Mouse (Mus musculus) kidney, embryonic 16.5 days (tissue): ENCODE data around the gene Cdk10. TPM values are rescaled to one million over a fixed set of nuclear protein-coding genes. Genes with fewer than 3 reads are reported as not detected.
A peak's percentile ranks its signal among the peaks of the same experiment; 100 is the strongest.

Source experiments
- ATAC-seq: fragments of 200-750 bp; cut with Nextera tagmentation; 2 replicates; pipeline ENCODE4 v1.8.0; 2017; ENCODE audit warnings: moderate TSS enrichment; ENCODE audit not compliant: low FRiP score, low TSS enrichment
- H3K27ac ChIP-seq: fragments of 300-500 bp; sonication (generic); 2 replicates; pipeline ENCODE4 v1.5.1; 2014; ENCODE audit warnings: low read length
- H3K27me3 ChIP-seq: fragments of 300-500 bp; sonication (generic); 2 replicates; pipeline ENCODE4 v1.6.1; 2014; ENCODE audit warnings: low read length, control low read depth, mixed read lengths; ENCODE audit not compliant: insufficient read depth
- H3K36me3 ChIP-seq: fragments of 300-500 bp; sonication (generic); 2 replicates; pipeline ENCODE4 v1.6.1; 2014; ENCODE audit warnings: low read length, control low read depth, mixed read lengths; ENCODE audit not compliant: insufficient read depth
- H3K4me1 ChIP-seq: fragments of 300-500 bp; sonication (generic); 2 replicates; pipeline ENCODE4 v1.6.1; 2014; ENCODE audit warnings: low read length, control low read depth, mixed read lengths; ENCODE audit not compliant: insufficient read depth
- H3K4me2 ChIP-seq: fragments of 300-500 bp; sonication (generic); replicated peaks from 2 replicates; pipeline ENCODE4 v1.6.1; 2014; ENCODE audit warnings: low read depth, low read length
- H3K4me3 ChIP-seq: fragments of 300-500 bp; sonication (generic); 2 replicates; pipeline ENCODE4 v1.5.1; 2014; ENCODE audit warnings: mild to moderate bottlenecking, low read length
- H3K9ac ChIP-seq: fragments of 300-500 bp; sonication (generic); replicated peaks from 2 replicates; pipeline ENCODE4 v1.6.1; 2014; ENCODE audit warnings: low read length
- H3K9me3 ChIP-seq: fragments of 300-500 bp; sonication (generic); 2 replicates; pipeline ENCODE4 v1.6.1; 2016; ENCODE audit warnings: low read length, control low read depth
- WGBS: fragments of 180-500 bp; shearing (Covaris S2); extraction: QIAGEN DNeasy Blood & Tissue Kit; methylation state at CpG from one replicate; pipeline ENCODE4 v1.1.7; 2014; 5-methylcytosine and 5-hydroxymethylcytosine counted together
- polyA plus RNA-seq: library from polyadenylated mRNA; unstranded; fragments of >200 nt; fragmentation: Nextera tagmentation; extraction: Ambion mirVana; gene quantifications from 2 replicates; pipeline ENCODE4 v1.2.1, GENCODE M21; 2015

The Cdk10 gene
- polyA plus RNA-seq, 1 experiment from 2014 or later: 39.8 TPM

DNA sequence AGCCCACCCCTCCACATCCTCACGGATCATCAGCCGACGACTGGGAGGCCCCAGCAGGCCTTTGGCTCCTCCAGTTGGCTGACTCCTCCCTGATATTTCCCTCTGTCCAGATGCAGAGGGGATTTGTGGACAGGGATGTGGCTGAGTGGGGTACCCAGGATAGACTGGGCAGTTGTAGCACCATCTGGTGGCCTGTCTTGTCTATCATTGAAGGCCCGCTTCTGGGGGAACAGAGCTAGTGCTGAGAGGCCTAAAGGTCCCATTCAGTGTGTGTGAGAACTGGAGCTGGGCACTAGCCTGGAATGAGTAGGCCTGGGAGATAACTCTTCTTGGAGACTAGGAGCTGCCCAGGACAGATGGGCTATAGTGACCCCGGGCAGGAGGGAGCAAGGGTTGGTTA, 7.1 kb downstream of the Cdk10 start:
- Histone ChIP-seq H3K4me1 (peaks cover 13% of the 10 kb centered on the region), H3K9ac (no peak overlapping the region), H3K4me3 (no peak overlapping the region), H3K36me3 (peaks cover 19% of the 10 kb centered on the region; the same call in 1 of the 2 replicates), H3K27ac (no peak overlapping the region), H3K4me2 (no peak overlapping the region), H3K9me3 (no peaks in the 10 kb centered on the region), H3K27me3 (peaks cover 6% of the 10 kb centered on the region; the same call in 1 of the 2 replicates)
- WGBS: 44% methylated on average over 5 of the region's 5 CpGs
- no peak for ATAC-seq

- ATAC-seq: no peak
- Histone ChIP-seq H3K4me3 (no peak overlapping the region), H3K9ac (no peak overlapping the region), H3K27ac (no peak overlapping the region), H3K27me3 (peaks cover 6% of the 10 kb centered on the region; the same call in 1 of the 2 replicates), H3K36me3 (peaks cover 11% of the 10 kb centered on the region; the same call in 1 of the 2 replicates), H3K4me1 (peaks cover 13% of the 10 kb centered on the region), H3K9me3 (no peaks in the 10 kb centered on the region), H3K4me2 (no peak overlapping the region)
- WGBS: 19% methylated on average over 7 of the region's 7 CpGs
Observed at GRCm38 (mm10) chr8:123232553-123232952, 7.9 kb downstream of the Cdk10 start.

GRCm38 (mm10) chr8:123233300-123233699, 8.7 kb downstream of the Cdk10 start:
- Histone ChIP-seq H3K27me3 (peaks cover 6% of the 10 kb centered on the region; the same call in 1 of the 2 replicates), H3K9ac (no peak overlapping the region), H3K36me3 (0 out of 2 replicates have a peak, but pooled peaks cover 4% of the 10 kb centered on the region), H3K27ac (no peak overlapping the region), H3K4me3 (no peak overlapping the region), H3K9me3 (no peaks in the 10 kb centered on the region), H3K4me2 (no peak overlapping the region), H3K4me1 (peaks cover 13% of the 10 kb centered on the region)
- no peak for ATAC-seq
- 63% methylated on average over 12 of the region's 13 CpGs for WGBS

DNA sequence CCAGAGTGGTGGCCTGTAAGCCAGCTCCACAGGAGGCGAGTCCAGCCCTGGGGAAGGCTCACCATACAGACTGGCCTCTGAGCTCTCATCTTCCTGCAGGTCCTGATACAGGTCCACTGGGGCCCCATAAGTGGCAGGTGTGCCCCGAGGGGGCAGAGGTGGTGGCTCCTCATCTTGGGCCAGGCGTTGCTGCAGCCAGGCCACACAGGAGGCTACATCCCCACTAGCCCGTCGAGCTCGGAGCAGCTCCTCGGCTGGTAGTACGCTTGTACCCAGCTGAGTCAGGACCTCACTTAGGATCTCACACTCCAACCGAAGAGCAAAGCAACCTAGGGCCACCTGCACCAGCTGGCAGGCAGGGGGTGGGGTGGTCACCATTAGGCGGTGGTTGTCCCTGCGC, 9.1 kb downstream of the Cdk10 start:
- Histone ChIP-seq H3K9me3 (no peaks in the 10 kb centered on the region), H3K27me3 (peaks cover 6% of the 10 kb centered on the region; the same call in 1 of the 2 replicates), H3K4me1 (peaks cover 13% of the 10 kb centered on the region), H3K4me3 (no peak overlapping the region), H3K27ac (no peak overlapping the region), H3K9ac (no peak overlapping the region), H3K36me3 (0 out of 2 replicates have a peak, but pooled peaks cover 4% of the 10 kb centered on the region), H3K4me2 (no peak overlapping the region)
- no peak for ATAC-seq
- WGBS: 74% methylated on average over 11 of the region's 11 CpGs

DNA sequence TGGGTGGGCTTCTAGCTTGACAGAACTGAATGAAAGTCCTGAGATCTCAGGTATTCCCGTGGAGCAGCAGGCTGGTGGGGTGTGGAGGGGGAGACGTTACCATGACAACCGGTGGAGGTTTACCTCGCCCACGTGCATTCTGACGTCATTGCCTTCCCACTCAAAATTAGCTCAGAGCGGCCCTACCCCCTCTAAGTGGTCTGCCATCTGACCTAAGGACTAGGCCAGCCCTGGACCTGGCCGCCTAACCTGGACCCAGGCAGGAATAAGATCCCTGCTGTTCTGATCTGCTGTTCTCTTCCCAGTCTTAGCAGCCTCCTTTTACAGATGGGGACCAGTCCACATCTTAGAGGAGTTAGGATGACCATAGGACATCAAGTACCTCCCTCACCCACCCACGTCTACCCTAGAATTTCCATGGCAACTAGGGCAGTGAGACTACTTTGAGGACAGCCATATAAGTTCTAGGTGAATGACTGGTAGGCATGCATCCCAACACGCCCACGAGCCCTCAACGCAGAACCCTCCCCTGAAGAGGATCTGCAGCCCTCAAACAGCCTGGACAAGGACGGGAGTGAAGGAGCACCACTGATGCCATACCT, 10.4 kb downstream of the Cdk10 start:
- ATAC-seq: no peak
- Histone ChIP-seq H3K36me3 (no peaks in the 10 kb centered on the region), H3K4me2 (peak overlapping the region; percentile 86), H3K4me3 (peak overlapping the region; percentile 69), H3K9ac (peak overlapping the region; percentile 70), H3K9me3 (no peaks in the 10 kb centered on the region), H3K27me3 (peaks cover 6% of the 10 kb centered on the region; the same call in 1 of the 2 replicates), H3K4me1 (peaks cover 13% of the 10 kb centered on the region), H3K27ac (no peak overlapping the region)
- 22% methylated on average over 13 of the region's 13 CpGs for WGBS

DNA sequence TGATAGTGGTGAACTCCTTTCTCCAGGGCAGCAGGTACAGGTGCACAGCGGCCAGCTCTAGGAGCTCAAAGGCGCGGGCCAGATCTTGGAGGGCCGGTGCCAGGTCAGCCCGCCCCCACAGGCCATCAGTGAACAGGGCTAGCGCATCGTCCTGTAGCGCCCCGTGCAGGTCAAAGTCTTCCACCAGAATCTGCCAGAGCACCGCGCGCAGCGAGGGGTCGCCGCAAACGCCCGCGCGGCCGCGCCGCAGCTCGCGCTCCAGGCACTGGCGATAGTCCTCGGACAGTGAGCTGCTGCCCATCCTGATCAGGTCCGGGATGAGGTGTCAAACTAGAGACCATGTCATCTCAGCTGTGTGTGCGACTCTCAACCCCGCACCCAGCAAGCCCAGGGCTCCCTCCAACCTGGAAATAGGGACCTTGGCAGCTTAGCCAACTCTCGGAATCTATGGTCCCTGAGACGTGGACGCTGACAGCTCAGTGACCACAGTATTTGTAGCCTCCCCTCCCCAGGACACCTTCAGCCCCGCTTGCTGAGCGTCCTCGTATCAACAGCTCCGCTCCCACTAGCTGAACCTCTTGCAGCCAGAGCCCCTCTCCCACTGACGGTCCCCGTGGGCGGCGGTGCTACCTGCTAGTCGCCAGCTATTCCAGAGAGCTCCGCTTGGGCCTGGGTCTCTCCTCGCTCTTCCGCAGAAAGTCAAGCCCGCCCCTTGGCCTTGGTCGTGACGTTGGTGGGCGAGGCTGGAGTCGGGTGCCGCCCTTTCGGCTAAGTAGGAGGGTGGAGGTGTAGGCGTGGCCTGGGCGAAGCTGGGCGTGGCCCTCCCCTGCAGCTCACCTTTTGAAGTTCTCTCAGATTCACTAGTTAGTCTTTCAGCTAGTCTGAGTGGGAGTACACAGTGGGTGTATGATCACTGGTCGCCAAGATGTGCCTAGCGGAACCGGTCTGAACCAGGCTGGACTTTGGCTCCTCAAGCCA, 11.2 kb downstream of the Cdk10 start, which contains the start of gene Spata2l:
TSS of gene Spata2l (minus strand) at position 714 of the 978 bp plus-strand sequence.
- Histone ChIP-seq H3K27ac (no peak within 1 kb of the TSS), H3K4me1 (peaks cover 13% of the 10 kb centered on the region), H3K9me3 (no peaks in the 10 kb centered on the region), H3K36me3 (no peaks in the 10 kb centered on the region), H3K27me3 (peaks cover 6% of the 10 kb centered on the region; the same call in 1 of the 2 replicates), H3K4me2 (peak within 1 kb of the TSS; percentile 86), H3K4me3 (peak within 1 kb of the TSS; percentile 69), H3K9ac (peak within 1 kb of the TSS; percentile 70)
- ATAC-seq: peak; percentile 90
- WGBS: 1% methylated on average over 57 of the region's 57 CpGs

DNA sequence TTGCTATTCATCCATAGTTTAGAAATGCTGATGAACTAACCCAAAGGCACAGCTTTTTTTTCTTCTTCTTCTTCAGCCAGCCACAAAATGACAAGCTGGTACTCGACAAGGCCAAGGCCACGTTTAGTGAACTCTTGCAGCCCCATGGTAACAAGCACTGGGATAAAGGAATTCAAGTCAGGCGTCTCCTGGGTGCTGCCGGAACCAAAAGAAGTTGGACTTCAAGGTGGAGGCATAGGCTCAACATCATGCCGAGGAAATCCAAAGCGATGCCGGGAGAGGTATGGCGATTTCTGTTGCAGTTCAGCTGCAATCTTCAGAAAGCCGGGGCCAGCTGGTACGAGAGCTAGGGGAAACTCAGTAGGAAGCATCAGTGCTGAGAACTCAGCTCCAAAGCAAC, 14.8 kb downstream of the Cdk10 start:
- H3K27me3 ChIP-seq: peaks cover 6% of the 10 kb centered on the region; the same call in 1 of the 2 replicates
- ATAC-seq: no peak
- peaks cover 12% of the 10 kb centered on the region for H3K4me1 ChIP-seq
- H3K4me3 ChIP-seq: no peak overlapping the region
- H3K27ac ChIP-seq: no peak overlapping the region
- peaks cover 10% of the 10 kb centered on the region for H3K36me3 ChIP-seq
- H3K9ac ChIP-seq: no peak overlapping the region
- H3K4me2 ChIP-seq: no peak overlapping the region
- H3K9me3 ChIP-seq: no peaks in the 10 kb centered on the region
- 90% methylated on average over 10 of the region's 10 CpGs for WGBS

GRCm38 (mm10) chr8:123242107-123242923, 17.7 kb downstream of the Cdk10 start:
- H3K4me3 ChIP-seq: no peak overlapping the region
- no peak for ATAC-seq
- H3K9ac ChIP-seq: no peak overlapping the region
- H3K9me3 ChIP-seq: no peaks in the 10 kb centered on the region
- WGBS: 83% methylated on average over 7 of the region's 7 CpGs
- H3K27me3 ChIP-seq: no peaks in the 10 kb centered on the region
- peaks cover 26% of the 10 kb centered on the region for H3K36me3 ChIP-seq
- H3K4me2 ChIP-seq: no peak overlapping the region
- no peaks in the 10 kb centered on the region for H3K4me1 ChIP-seq
- no peak overlapping the region for H3K27ac ChIP-seq

DNA sequence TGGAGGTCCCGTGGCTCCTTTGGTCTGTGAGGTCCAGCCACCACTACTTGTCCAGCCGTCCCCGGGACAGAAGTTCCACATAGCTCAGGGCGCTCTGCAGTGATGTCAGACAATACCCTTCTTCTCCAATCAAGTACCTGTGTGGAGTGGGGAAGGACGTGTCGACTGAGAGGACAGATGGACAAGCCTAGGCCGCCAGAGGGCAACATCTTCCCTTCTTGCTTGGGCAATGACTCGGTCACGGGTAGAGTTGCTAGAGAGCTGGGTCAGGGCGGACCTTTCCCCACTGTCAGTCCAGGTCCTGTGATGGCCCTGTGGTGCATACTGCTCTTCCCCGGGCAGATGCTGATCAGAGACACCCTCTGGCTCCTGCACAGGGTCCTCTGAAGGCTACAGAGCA, 18.4 kb downstream of the Cdk10 start:
- Histone ChIP-seq H3K9me3 (no peaks in the 10 kb centered on the region), H3K4me2 (no peak overlapping the region), H3K4me1 (no peaks in the 10 kb centered on the region), H3K9ac (no peak overlapping the region), H3K27me3 (no peaks in the 10 kb centered on the region), H3K27ac (no peak overlapping the region), H3K4me3 (no peak overlapping the region), H3K36me3 (peaks cover 33% of the 10 kb centered on the region)
- ATAC-seq: 0 out of 2 replicates have a peak, but pooled peaks have one; percentile 24
- WGBS: 72% methylated on average over 11 of the region's 11 CpGs
